Mouse (Mus musculus) heart, postnatal 0 days (tissue): ENCODE data around the gene Mapkapk3.

ENCODE experiments used
- CTCF ChIP-seq: IDR thresholded peaks from 2 replicates; pipeline ENCODE4 v1.5.1; 2016; ENCODE audit warnings: antibody characterized with exemption, control low read depth, low read depth
- EP300 ChIP-seq: IDR thresholded peaks from 2 replicates; pipeline ENCODE4 v1.6.1; 2016; ENCODE audit warnings: antibody characterized with exemption, low read depth

GRCm38 (mm10) chr9:107254476-107254875, 35.2 kb downstream of the Mapkapk3 start:
- peak; percentile 6; the same call in 1 of the 2 replicates for TF ChIP-seq CTCF
- no peak for TF ChIP-seq EP300
